Mouse (Mus musculus) heart, postnatal 0 days (tissue): ENCODE data around the gene Osgepl1. TPM values are rescaled to one million over a fixed set of nuclear protein-coding genes. Genes with fewer than 3 reads are reported as not detected.

Experiments used
- ATAC-seq: fragments of 200-750 bp; cut with Nextera tagmentation; 2 replicates; pipeline ENCODE4 v1.8.0; 2017; ENCODE audit warnings: low read depth, moderate number of reproducible peaks, moderate library complexity; ENCODE audit not compliant: insufficient read depth
- DNase-seq: peaks from one replicate; pipeline ENCODE4 v3.0.0-alpha.2; 2016; ENCODE audit warnings: low spot score
- H3K27ac ChIP-seq: fragments of 300-500 bp; sonication (generic); 2 replicates; pipeline ENCODE4 v1.5.1; 2014; ENCODE audit warnings: low read depth, mild to moderate bottlenecking
- H3K27me3 ChIP-seq: fragments of 300-500 bp; sonication (generic); 2 replicates; pipeline ENCODE4 v1.6.1; 2014; ENCODE audit warnings: low read length, mixed read lengths; ENCODE audit not compliant: control insufficient read depth, insufficient read depth
- H3K36me3 ChIP-seq: fragments of 300-500 bp; sonication (generic); replicated peaks from 2 replicates; pipeline ENCODE4 v1.6.1; 2014; ENCODE audit warnings: low read length, mixed read lengths; ENCODE audit not compliant: control insufficient read depth, insufficient read depth
- H3K4me1 ChIP-seq: fragments of 300-500 bp; sonication (generic); 2 replicates; pipeline ENCODE4 v1.6.1; 2014; ENCODE audit warnings: antibody characterized with exemption; ENCODE audit not compliant: control insufficient read depth, insufficient read depth
- H3K4me2 ChIP-seq: fragments of 300-500 bp; sonication (generic); 2 replicates; pipeline ENCODE4 v1.6.1; 2014; ENCODE audit warnings: low read depth, mild to moderate bottlenecking, low read length, moderate library complexity
- H3K4me3 ChIP-seq: fragments of 300-500 bp; sonication (generic); 2 replicates; pipeline ENCODE4 v1.5.1; 2014; ENCODE audit warnings: low read depth, low read length
- H3K9ac ChIP-seq: fragments of 300-500 bp; sonication (generic); replicated peaks from 2 replicates; pipeline ENCODE4 v1.6.1; 2014; ENCODE audit warnings: low read depth, low read length, mixed read lengths
- H3K9me3 ChIP-seq: fragments of 300-500 bp; sonication (generic); replicated peaks from 2 replicates; pipeline ENCODE4 v1.6.1; 2016; ENCODE audit warnings: low read length; ENCODE audit not compliant: control insufficient read depth
- CTCF ChIP-seq: IDR thresholded peaks from 2 replicates; pipeline ENCODE4 v1.5.1; 2016; ENCODE audit warnings: antibody characterized with exemption, control low read depth, low read depth
- EP300 ChIP-seq: IDR thresholded peaks from 2 replicates; pipeline ENCODE4 v1.6.1; 2016; ENCODE audit warnings: antibody characterized with exemption, low read depth
- WGBS: fragments of 180-500 bp; shearing (Covaris S2); extraction: QIAGEN DNeasy Blood & Tissue Kit; methylation state at CpG from one replicate; pipeline ENCODE4 v1.1.7; 2014; 5-methylcytosine and 5-hydroxymethylcytosine counted together
- polyA plus RNA-seq: library from polyadenylated mRNA; unstranded; fragments of >200 nt; fragmentation: Nextera tagmentation; extraction: Ambion mirVana; gene quantifications from 2 replicates; pipeline ENCODE4 v1.2.1, GENCODE M21; 2015
- total RNA-seq: library from RNA; depleted of rRNA; stranded (reverse); fragments of >200 nt; gene quantifications from 2 replicates; pipeline ENCODE4 v1.2.3, GENCODE M21; 2014; ENCODE audit warnings: low replicate concordance

Gene Osgepl1
- total and polyA plus RNA-seq, 2 experiments from 2014 or later, result 21.3 to 51.8 TPM

DNA sequence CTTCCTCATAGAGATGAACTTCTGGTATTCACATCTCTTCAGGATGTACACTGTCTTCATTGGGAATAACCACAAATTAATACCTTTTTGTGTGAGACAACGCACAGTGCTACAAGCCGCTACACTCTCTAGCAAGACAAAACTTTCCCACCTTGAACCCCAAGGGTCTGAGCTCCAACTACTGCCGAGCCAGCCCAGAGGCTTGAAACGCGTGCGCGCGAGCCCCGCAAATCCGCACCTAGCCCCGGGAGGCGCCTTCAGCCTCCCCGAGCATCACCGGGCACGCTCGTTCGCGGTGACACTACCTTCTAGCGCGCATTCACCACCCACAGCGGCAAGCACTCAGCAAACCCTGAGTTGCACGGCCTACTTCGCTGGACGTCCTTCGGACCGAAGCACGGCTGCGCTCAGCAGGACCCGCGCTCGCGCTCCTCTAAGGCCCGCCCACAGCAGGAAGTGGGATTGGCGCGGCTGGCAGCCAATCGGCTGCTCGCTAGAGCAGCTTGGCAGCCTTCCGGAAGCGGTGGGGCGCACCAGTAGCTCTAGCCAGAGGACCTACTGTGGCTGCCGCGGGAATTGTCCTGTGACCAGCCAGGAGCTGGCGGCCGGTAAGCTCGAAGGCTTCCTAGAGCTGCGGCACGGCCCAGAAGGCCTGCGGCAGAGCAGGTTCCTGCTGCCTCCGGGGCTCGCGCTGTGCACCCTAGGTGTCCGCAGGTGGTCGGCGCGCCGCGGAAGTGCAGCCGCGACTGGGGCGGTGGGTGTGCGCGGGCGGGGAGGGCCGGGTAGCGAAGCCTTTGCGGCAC, 16.6 kb upstream of the Osgepl1 start, which contains the start of the genes Pms1, Ormdl1 and Gm28778:
Gene Pms1, minus strand, starts transcription at position 438 of the 803 bp plus-strand sequence.
Gene Ormdl1, plus strand, starts transcription at position 515 of the 803 bp plus-strand sequence.
Gene Gm28778, plus strand, starts transcription at position 531 of the 803 bp plus-strand sequence.
- Histone ChIP-seq H3K27ac (peak within 1 kb of the TSS; percentile 84), H3K9ac (peak within 1 kb of the TSS; percentile 78), H3K9me3 (no peaks in the 10 kb centered on the region), H3K4me3 (peak within 1 kb of the TSS; percentile 86), H3K36me3 (no peaks in the 10 kb centered on the region), H3K27me3 (no peaks in the 10 kb centered on the region), H3K4me1 (no peaks in the 10 kb centered on the region), H3K4me2 (peak within 1 kb of the TSS; percentile 87)
- peak; percentile 100 for ATAC-seq
- WGBS, result under 1% methylated on average over 65 of the region's 66 CpGs
- no peak for TF ChIP-seq EP300
- TF ChIP-seq CTCF, result no peak
- peak; percentile 96 for DNase-seq

DNA sequence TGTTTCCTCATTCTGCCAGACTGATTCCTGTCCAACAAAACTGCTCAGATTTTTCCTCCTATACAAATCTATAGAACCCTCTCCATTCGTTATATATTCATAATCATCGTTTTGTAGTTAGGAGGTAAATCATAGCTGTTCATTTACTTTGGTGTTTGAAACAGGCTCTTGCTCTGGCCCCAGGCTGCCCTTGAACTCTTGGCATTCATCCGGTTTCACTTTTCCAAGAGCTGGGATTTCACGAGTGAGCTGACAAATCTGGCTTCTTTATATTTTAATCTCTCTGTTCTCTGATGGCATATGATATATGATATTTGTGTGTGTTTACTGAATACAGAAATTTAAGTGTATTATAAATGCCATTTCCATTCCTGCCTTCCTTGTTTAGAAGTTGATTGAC, 12.9 kb upstream of the Osgepl1 start:
- no peaks in the 10 kb centered on the region for H3K36me3 ChIP-seq
- H3K4me3 ChIP-seq, result no peak overlapping the region
- ATAC-seq (no peak), DNase-seq (no peak)
- WGBS, result 75% methylated on average over 4 of the region's 4 CpGs
- TF ChIP-seq EP300 (no peak), CTCF (no peak)
- H3K9ac ChIP-seq, result no peak overlapping the region
- no peaks in the 10 kb centered on the region for H3K27me3 ChIP-seq
- H3K27ac ChIP-seq, result no peak overlapping the region
- no peaks in the 10 kb centered on the region for H3K9me3 ChIP-seq
- no peak overlapping the region for H3K4me2 ChIP-seq
- H3K4me1 ChIP-seq, result no peaks in the 10 kb centered on the region

DNA sequence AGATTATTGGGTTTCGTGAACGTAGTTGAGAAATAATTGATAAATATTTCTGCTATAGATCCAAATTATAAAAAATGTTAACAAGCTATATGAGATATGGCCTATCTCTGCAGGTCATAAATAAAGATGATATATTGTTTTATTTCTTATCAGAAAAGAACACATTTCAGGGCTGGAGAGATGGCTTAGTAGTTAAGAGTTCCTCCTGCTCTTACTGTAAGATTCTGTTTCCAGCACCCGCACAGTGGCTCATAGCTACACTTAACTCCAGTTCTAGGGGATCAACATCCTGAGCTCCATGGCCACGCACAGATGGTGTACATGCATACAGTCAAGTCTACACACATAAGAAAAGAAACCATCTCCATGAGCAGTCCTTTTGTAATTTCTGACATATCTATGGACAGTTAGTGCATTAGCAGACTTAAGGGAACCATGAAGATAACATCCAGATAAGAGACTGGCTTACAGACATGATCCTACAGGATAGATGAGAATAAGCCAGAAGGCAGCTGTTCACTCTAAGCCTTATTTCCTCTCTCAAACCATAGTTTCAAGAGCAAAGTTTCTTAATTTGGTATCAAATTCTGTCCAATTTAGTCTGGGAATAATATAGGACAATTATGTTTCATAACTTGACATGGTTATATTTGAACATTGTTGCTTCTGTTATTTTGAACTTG, 8.4 kb downstream of the Osgepl1 start:
- TF ChIP-seq EP300 (no peak), CTCF (no peak)
- Histone ChIP-seq H3K4me1 (no peaks in the 10 kb centered on the region; the same call in 1 of the 2 replicates), H3K9me3 (no peaks in the 10 kb centered on the region), H3K36me3 (peaks cover 24% of the 10 kb centered on the region), H3K27ac (no peak overlapping the region), H3K9ac (no peak overlapping the region), H3K4me3 (no peak overlapping the region), H3K27me3 (no peaks in the 10 kb centered on the region), H3K4me2 (no peak overlapping the region)
- ATAC-seq (no peak), DNase-seq (no peak)
- 96% methylated on average over 4 of the region's 4 CpGs for WGBS

DNA sequence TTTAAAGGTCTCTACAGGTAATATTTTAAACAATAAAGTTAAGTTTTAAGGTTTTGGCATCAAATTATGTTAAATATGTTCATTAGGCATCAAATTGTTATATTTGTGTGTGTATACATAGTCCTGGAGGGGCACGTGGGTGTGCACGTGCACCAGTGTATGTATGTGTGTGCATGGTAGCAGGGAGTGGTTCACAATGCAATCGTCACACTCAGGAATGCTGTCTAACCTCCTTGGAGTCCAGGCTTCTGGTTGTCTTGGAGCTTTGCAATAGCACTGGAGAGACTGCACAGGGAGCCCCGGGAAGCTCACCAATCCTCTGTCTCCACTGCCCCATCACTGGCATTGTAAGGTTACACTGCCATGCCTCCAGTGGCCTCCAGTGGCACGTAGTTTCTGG, 9.8 kb downstream of the Osgepl1 start:
- H3K36me3 ChIP-seq, result peaks cover 20% of the 10 kb centered on the region
- H3K4me2 ChIP-seq, result no peak overlapping the region
- no peak overlapping the region for H3K27ac ChIP-seq
- no peaks in the 10 kb centered on the region for H3K27me3 ChIP-seq
- H3K9me3 ChIP-seq, result no peaks in the 10 kb centered on the region
- 87% methylated on average over 5 of the region's 5 CpGs for WGBS
- DNase-seq (no peak), ATAC-seq (no peak)
- no peak overlapping the region for H3K9ac ChIP-seq
- H3K4me1 ChIP-seq, result no peaks in the 10 kb centered on the region
- TF ChIP-seq EP300, result no peak
- TF ChIP-seq CTCF, result no peak
- no peak overlapping the region for H3K4me3 ChIP-seq

DNA sequence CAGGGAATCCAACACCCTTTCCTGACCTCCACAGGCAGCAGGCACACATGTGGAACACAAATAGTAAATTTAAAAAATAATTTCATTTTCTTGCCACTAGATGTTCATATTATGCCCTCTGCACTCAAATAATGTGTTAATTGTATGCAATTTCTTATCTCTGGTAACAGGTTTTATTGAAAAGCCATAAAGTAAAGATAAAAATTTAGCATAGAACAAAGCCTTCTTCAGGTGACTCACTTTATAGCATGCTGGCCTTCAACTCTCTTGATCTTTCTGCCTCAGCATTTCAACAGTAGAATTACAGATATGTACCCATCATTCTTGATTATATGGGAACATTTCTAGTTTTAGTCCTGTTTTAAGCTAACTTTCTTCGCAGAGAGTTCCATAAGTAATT, 10.9 kb downstream of the Osgepl1 start:
- ATAC-seq (no peak), DNase-seq (no peak)
- H3K4me1 ChIP-seq, result no peaks in the 10 kb centered on the region
- H3K36me3 ChIP-seq, result peaks cover 14% of the 10 kb centered on the region
- no peak for TF ChIP-seq CTCF
- no peak for TF ChIP-seq EP300
- H3K4me3 ChIP-seq, result no peak overlapping the region
- H3K27ac ChIP-seq, result no peak overlapping the region
- 88% methylated on average over 1 of the region's 1 CpGs for WGBS
- no peak overlapping the region for H3K4me2 ChIP-seq
- no peaks in the 10 kb centered on the region for H3K27me3 ChIP-seq
- no peak overlapping the region for H3K9ac ChIP-seq
- H3K9me3 ChIP-seq, result no peaks in the 10 kb centered on the region
